Mouse (Mus musculus): ENCODE results near the gene Amelx. TPM values are rescaled to one million over a fixed set of nuclear protein-coding genes. Genes with fewer than 3 reads are reported as not detected.

Amelx gene
- not detected in 2 replicates for polyA plus RNA-seq (2014; fragmentation: Nextera tagmentation; extraction: Ambion mirVana)

- Histone ChIP-seq H3K27me3 (ENCODE audit: control insufficient read depth, insufficient read depth, low read length) (no peaks in the 10 kb centered on the region), H3K9ac (replicated peaks; ENCODE audit: low read length) (no peak within 1 kb of the TSS), H3K4me3 (replicated peaks; ENCODE audit: low read depth, low read length) (no peak within 1 kb of the TSS), H3K27ac (replicated peaks; ENCODE audit: low read depth, low read length) (no peak within 1 kb of the TSS), H3K9me3 (ENCODE audit: control insufficient read depth, low read length) (no peaks in the 10 kb centered on the region), H3K36me3 (ENCODE audit: control insufficient read depth, insufficient read depth, low read length) (no peaks in the 10 kb centered on the region), H3K4me2 (ENCODE audit: low read length) (no peak within 1 kb of the TSS), H3K4me1 (ENCODE audit: control insufficient read depth, insufficient read depth, low read length) (no peaks in the 10 kb centered on the region)
- 84% methylated on average over 5 of the region's 5 CpGs for WGBS
- no peak for ATAC-seq (ENCODE audit: low FRiP score, low TSS enrichment)
- DNase-seq: no peak
Observed at GRCm38 (mm10) chrX:169187100-169187499, at the start of gene Amelx. Amelx (minus strand) TSS chrX:169187200.

- ATAC-seq (ENCODE audit: low FRiP score, low TSS enrichment): no peak
- DNase-seq: no peak
- H3K9me3 ChIP-seq (ENCODE audit: control insufficient read depth, low read length): no peaks in the 10 kb centered on the region
- WGBS: 75% methylated on average over 3 of the region's 3 CpGs
- H3K27ac ChIP-seq (replicated peaks; ENCODE audit: low read depth, low read length): no peak overlapping the region
- no peaks in the 10 kb centered on the region for H3K4me1 ChIP-seq (ENCODE audit: control insufficient read depth, insufficient read depth, low read length)
- H3K4me2 ChIP-seq (ENCODE audit: low read length): no peak overlapping the region
- H3K27me3 ChIP-seq (ENCODE audit: control insufficient read depth, insufficient read depth, low read length): no peaks in the 10 kb centered on the region; the same call in 1 of the 2 replicates
- H3K36me3 ChIP-seq (ENCODE audit: control insufficient read depth, insufficient read depth, low read length): no peaks in the 10 kb centered on the region
- H3K9ac ChIP-seq (replicated peaks; ENCODE audit: low read length): no peak overlapping the region
- no peak overlapping the region for H3K4me3 ChIP-seq (replicated peaks; ENCODE audit: low read depth, low read length)
Observed at GRCm38 (mm10) chrX:169222357-169223062, 35.5 kb upstream of the Amelx start.

GRCm38 (mm10) chrX:169220064-169220463, 33.1 kb upstream of the Amelx start:
- Histone ChIP-seq H3K27ac (replicated peaks; ENCODE audit: low read depth, low read length) (no peak overlapping the region), H3K9ac (replicated peaks; ENCODE audit: low read length) (no peak overlapping the region), H3K36me3 (ENCODE audit: control insufficient read depth, insufficient read depth, low read length) (no peaks in the 10 kb centered on the region), H3K9me3 (ENCODE audit: control insufficient read depth, low read length) (no peaks in the 10 kb centered on the region), H3K4me1 (ENCODE audit: control insufficient read depth, insufficient read depth, low read length) (no peaks in the 10 kb centered on the region), H3K4me2 (ENCODE audit: low read length) (no peak overlapping the region), H3K4me3 (replicated peaks; ENCODE audit: low read depth, low read length) (no peak overlapping the region), H3K27me3 (ENCODE audit: control insufficient read depth, insufficient read depth, low read length) (no peaks in the 10 kb centered on the region; the same call in 1 of the 2 replicates)
- 76% methylated on average over 8 of the region's 8 CpGs for WGBS
- ATAC-seq (ENCODE audit: low FRiP score, low TSS enrichment) (no peak), DNase-seq (no peak)

- peaks cover 4% of the 10 kb centered on the region; the same call in 1 of the 2 replicates for H3K27me3 ChIP-seq (ENCODE audit: control insufficient read depth, insufficient read depth, low read length)
- WGBS: 76% methylated on average over 3 of the region's 3 CpGs
- ATAC-seq (ENCODE audit: low FRiP score, low TSS enrichment): no peak
- H3K4me1 ChIP-seq (ENCODE audit: control insufficient read depth, insufficient read depth, low read length): no peaks in the 10 kb centered on the region
- no peak overlapping the region for H3K9ac ChIP-seq (replicated peaks; ENCODE audit: low read length)
- H3K4me2 ChIP-seq (ENCODE audit: low read length): no peak overlapping the region
- DNase-seq: no peak
- no peaks in the 10 kb centered on the region for H3K9me3 ChIP-seq (ENCODE audit: control insufficient read depth, low read length)
- H3K4me3 ChIP-seq (replicated peaks; ENCODE audit: low read depth, low read length): no peak overlapping the region
- no peak overlapping the region for H3K27ac ChIP-seq (replicated peaks; ENCODE audit: low read depth, low read length)
- H3K36me3 ChIP-seq (ENCODE audit: control insufficient read depth, insufficient read depth, low read length): no peaks in the 10 kb centered on the region
Observed at GRCm38 (mm10) chrX:169210019-169210418, 23.0 kb upstream of the Amelx start.

GRCm38 (mm10) chrX:169178634-169179033, 8.4 kb downstream of the Amelx start:
- DNase-seq (no peak), ATAC-seq (ENCODE audit: low FRiP score, low TSS enrichment) (no peak)
- Histone ChIP-seq H3K9ac (replicated peaks; ENCODE audit: low read length) (no peak overlapping the region), H3K36me3 (ENCODE audit: control insufficient read depth, insufficient read depth, low read length) (no peaks in the 10 kb centered on the region), H3K4me3 (replicated peaks; ENCODE audit: low read depth, low read length) (no peak overlapping the region), H3K27me3 (ENCODE audit: control insufficient read depth, insufficient read depth, low read length) (no peaks in the 10 kb centered on the region), H3K9me3 (ENCODE audit: control insufficient read depth, low read length) (no peaks in the 10 kb centered on the region), H3K27ac (replicated peaks; ENCODE audit: low read depth, low read length) (no peak overlapping the region), H3K4me2 (ENCODE audit: low read length) (no peak overlapping the region), H3K4me1 (ENCODE audit: control insufficient read depth, insufficient read depth, low read length) (no peaks in the 10 kb centered on the region)
- WGBS: 50% methylated on average over 2 of the region's 2 CpGs

- H3K4me2 ChIP-seq (ENCODE audit: low read length): no peak overlapping the region
- DNase-seq (no peak), ATAC-seq (ENCODE audit: low FRiP score, low TSS enrichment) (no peak)
- WGBS: 75% methylated on average over 1 of the region's 1 CpGs
- H3K27me3 ChIP-seq (ENCODE audit: control insufficient read depth, insufficient read depth, low read length): no peaks in the 10 kb centered on the region
- H3K4me3 ChIP-seq (replicated peaks; ENCODE audit: low read depth, low read length): no peak overlapping the region
- no peaks in the 10 kb centered on the region for H3K9me3 ChIP-seq (ENCODE audit: control insufficient read depth, low read length)
- H3K4me1 ChIP-seq (ENCODE audit: control insufficient read depth, insufficient read depth, low read length): no peaks in the 10 kb centered on the region
- no peak overlapping the region for H3K27ac ChIP-seq (replicated peaks; ENCODE audit: low read depth, low read length)
- no peak overlapping the region for H3K9ac ChIP-seq (replicated peaks; ENCODE audit: low read length)
- H3K36me3 ChIP-seq (ENCODE audit: control insufficient read depth, insufficient read depth, low read length): no peaks in the 10 kb centered on the region
Observed at GRCm38 (mm10) chrX:169173796-169174195, 13.2 kb downstream of the Amelx start.

- Histone ChIP-seq H3K9me3 (ENCODE audit: control insufficient read depth, low read length) (no peaks in the 10 kb centered on the region), H3K27me3 (ENCODE audit: control insufficient read depth, insufficient read depth, low read length) (no peaks in the 10 kb centered on the region), H3K4me1 (ENCODE audit: control insufficient read depth, insufficient read depth, low read length) (no peaks in the 10 kb centered on the region), H3K4me2 (ENCODE audit: low read length) (no peak overlapping the region), H3K36me3 (ENCODE audit: control insufficient read depth, insufficient read depth, low read length) (no peaks in the 10 kb centered on the region), H3K27ac (replicated peaks; ENCODE audit: low read depth, low read length) (no peak overlapping the region), H3K9ac (replicated peaks; ENCODE audit: low read length) (no peak overlapping the region), H3K4me3 (replicated peaks; ENCODE audit: low read depth, low read length) (no peak overlapping the region)
- 87% methylated on average over 2 of the region's 2 CpGs for WGBS
- no peak for DNase-seq
- no peak for ATAC-seq (ENCODE audit: low FRiP score, low TSS enrichment)
Observed at GRCm38 (mm10) chrX:169170981-169171380, 16.0 kb downstream of the Amelx start.

- Histone ChIP-seq H3K9me3 (ENCODE audit: control insufficient read depth, low read length) (no peaks in the 10 kb centered on the region), H3K4me3 (replicated peaks; ENCODE audit: low read depth, low read length) (no peak overlapping the region), H3K4me1 (ENCODE audit: control insufficient read depth, insufficient read depth, low read length) (no peaks in the 10 kb centered on the region), H3K4me2 (ENCODE audit: low read length) (no peak overlapping the region), H3K27ac (replicated peaks; ENCODE audit: low read depth, low read length) (no peak overlapping the region), H3K27me3 (ENCODE audit: control insufficient read depth, insufficient read depth, low read length) (no peaks in the 10 kb centered on the region), H3K9ac (replicated peaks; ENCODE audit: low read length) (no peak overlapping the region), H3K36me3 (ENCODE audit: control insufficient read depth, insufficient read depth, low read length) (no peaks in the 10 kb centered on the region)
- WGBS: 83% methylated on average over 6 of the region's 6 CpGs
- ATAC-seq (ENCODE audit: low FRiP score, low TSS enrichment): no peak
- no peak for DNase-seq
Observed at GRCm38 (mm10) chrX:169158385-169158784, 28.6 kb downstream of the Amelx start.

- DNase-seq: no peak
- ATAC-seq (ENCODE audit: low FRiP score, low TSS enrichment): no peak
Observed at GRCm38 (mm10) chrX:169153805-169154204, 33.2 kb downstream of the Amelx start.

More at GRCm38 (mm10) chrX:169153805-169154204, 33.2 kb downstream of the Amelx start:
- Histone ChIP-seq H3K9me3 (ENCODE audit: control insufficient read depth, low read length) (no peaks in the 10 kb centered on the region), H3K4me2 (ENCODE audit: low read length) (no peak overlapping the region), H3K9ac (replicated peaks; ENCODE audit: low read length) (no peak overlapping the region), H3K27me3 (ENCODE audit: control insufficient read depth, insufficient read depth, low read length) (0 out of 2 replicates have a peak, but pooled peaks cover 4% of the 10 kb centered on the region), H3K27ac (replicated peaks; ENCODE audit: low read depth, low read length) (no peak overlapping the region), H3K4me1 (ENCODE audit: control insufficient read depth, insufficient read depth, low read length) (no peaks in the 10 kb centered on the region), H3K36me3 (ENCODE audit: control insufficient read depth, insufficient read depth, low read length) (no peaks in the 10 kb centered on the region), H3K4me3 (replicated peaks; ENCODE audit: low read depth, low read length) (no peak overlapping the region)

All from midbrain, embryonic 14.5 days (tissue).